In the genomic region with DNA sequence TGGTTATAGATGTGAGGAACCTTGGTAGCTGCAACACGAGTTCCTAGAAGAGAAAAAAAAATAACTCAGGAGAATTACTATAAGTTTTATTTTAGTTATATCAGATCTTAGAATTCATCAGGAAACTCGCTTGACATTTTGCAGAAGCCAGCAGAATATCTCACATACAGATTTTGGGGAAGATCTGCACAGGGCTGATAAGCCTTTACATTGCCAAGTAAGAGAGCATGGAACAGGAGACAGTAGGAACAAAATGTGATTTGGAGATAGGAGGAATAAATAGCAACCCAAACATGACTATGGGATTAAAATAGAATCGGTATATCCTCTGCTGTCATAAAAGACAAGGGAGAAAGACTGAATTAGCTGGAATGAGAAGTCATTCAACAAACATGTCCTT, we compare ENCODE assay signal across 8 mouse cellular contexts.
"Had no signal": no experiment of that assay in that cellular context is flagged by ENCODE, and none has a peak within 500 bp of the region (broad histone marks: within the 10 kb centered on the region; RNA-seq: fewer than 3 reads in every experiment).

No protein-coding gene starts in this region.

- DNase-seq: liver, postnatal 0 days; lung, adult 2 months; lung, postnatal 14 days; lung, postnatal 36 days; right cerebral cortex, postnatal 14 days; thymus, adult 18-20 months; thymus, postnatal 14 days; thymus, postnatal 4 days had no signal
